Mouse (Mus musculus): ENCODE results near the gene Parp8. TPM values are rescaled to one million over a fixed set of nuclear protein-coding genes. Genes with fewer than 3 reads are reported as not detected.

The Parp8 gene
- polyA plus RNA-seq, 1 experiment from 2014 or later: 19.7 TPM

DNA sequence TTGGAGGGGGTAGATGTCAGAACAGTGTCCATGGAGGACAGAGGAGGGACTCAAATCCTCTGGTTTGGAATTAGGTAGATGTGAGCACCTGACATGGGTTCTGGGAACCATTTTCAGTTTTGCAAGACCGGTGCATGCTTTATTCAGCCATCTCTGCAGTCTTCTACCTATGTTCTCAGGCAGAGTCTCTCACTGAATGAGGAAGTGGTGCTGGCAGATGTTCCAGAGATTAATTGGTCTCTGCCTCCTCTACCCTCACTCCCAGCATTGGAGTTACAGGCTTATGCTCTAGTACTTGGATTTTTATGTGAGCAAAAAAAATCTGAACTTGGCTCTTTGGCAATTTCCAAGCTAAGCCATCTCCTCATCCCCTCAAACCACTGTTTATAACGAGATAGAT, 17.8 kb downstream of the Parp8 start:
- 84% methylated on average over 2 of the region's 2 CpGs for WGBS
- Histone ChIP-seq H3K9me3 (ENCODE audit: control insufficient read depth, low read length) (peaks cover 3% of the 10 kb centered on the region; the same call in 1 of the 2 replicates), H3K9ac (ENCODE audit: low read depth, low read length) (no peak overlapping the region), H3K4me1 (ENCODE audit: control insufficient read depth, insufficient read depth, low read length) (peaks cover 3% of the 10 kb centered on the region; the same call in 1 of the 2 replicates), H3K4me2 (replicated peaks; ENCODE audit: low read depth, low read length) (no peak overlapping the region), H3K4me3 (ENCODE audit: low read length) (no peak overlapping the region), H3K27ac (ENCODE audit: low read depth, low read length) (no peak overlapping the region), H3K36me3 (ENCODE audit: control insufficient read depth, insufficient read depth, low read length) (no peaks in the 10 kb centered on the region), H3K27me3 (ENCODE audit: control insufficient read depth, insufficient read depth, low read length) (no peaks in the 10 kb centered on the region)
- ATAC-seq (ENCODE audit: low FRiP score, low TSS enrichment): no peak

DNA sequence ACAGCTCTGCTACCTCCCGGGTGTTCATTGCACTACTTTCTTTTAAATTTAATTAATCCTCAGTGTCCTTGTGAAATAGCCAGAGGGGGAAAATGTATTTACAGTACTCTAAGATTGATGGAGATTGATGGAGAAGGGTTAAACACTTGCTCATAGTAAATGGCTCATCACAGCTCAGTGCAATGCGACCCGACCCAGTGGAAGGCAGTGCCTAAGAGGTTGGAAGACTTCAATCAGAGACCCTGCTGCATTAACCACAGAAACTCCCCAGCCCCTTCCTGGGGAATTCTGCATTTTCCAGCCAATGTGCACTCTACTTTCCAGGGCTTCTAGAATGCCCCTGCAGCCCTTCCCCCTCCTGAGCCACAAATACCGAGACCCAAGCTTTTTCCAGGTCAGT, 18.7 kb downstream of the Parp8 start:
- no peaks in the 10 kb centered on the region for H3K9me3 ChIP-seq (ENCODE audit: control insufficient read depth, low read length)
- H3K27me3 ChIP-seq (ENCODE audit: control insufficient read depth, insufficient read depth, low read length): no peaks in the 10 kb centered on the region
- H3K4me3 ChIP-seq (ENCODE audit: low read length): no peak overlapping the region
- H3K4me2 ChIP-seq (replicated peaks; ENCODE audit: low read depth, low read length): no peak overlapping the region
- no peaks in the 10 kb centered on the region for H3K36me3 ChIP-seq (ENCODE audit: control insufficient read depth, insufficient read depth, low read length)
- no peak overlapping the region for H3K27ac ChIP-seq (ENCODE audit: low read depth, low read length)
- H3K9ac ChIP-seq (ENCODE audit: low read depth, low read length): no peak overlapping the region
- WGBS: 32% methylated on average over 4 of the region's 4 CpGs
- peak; percentile 46; the same call in 1 of the 2 replicates for ATAC-seq (ENCODE audit: low FRiP score, low TSS enrichment)
- H3K4me1 ChIP-seq (ENCODE audit: control insufficient read depth, insufficient read depth, low read length): peaks cover 3% of the 10 kb centered on the region; the same call in 1 of the 2 replicates

DNA sequence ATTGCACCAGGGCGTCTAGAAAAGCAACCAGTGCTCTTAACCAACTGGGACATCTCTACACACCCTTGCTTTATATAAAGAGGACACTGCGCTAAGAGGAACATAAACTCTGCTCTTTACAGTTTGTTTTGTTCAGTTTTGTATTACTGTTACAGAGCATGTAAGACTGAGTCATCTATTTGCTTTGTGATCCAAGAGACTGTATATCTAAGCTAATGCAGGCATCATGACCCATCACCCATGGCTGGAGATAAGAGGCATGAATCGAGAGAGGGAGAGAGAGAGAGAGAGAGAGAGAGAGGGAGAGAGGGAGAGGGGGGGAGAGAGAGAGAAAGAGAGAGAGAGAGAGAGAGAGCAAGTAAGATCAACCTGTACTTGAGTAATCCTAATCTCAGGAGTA, 24.8 kb downstream of the Parp8 start:
- WGBS: 83% methylated on average over 3 of the region's 3 CpGs
- H3K27me3 ChIP-seq (ENCODE audit: control insufficient read depth, insufficient read depth, low read length): no peaks in the 10 kb centered on the region
- no peak overlapping the region for H3K4me3 ChIP-seq (ENCODE audit: low read length)
- ATAC-seq (ENCODE audit: low FRiP score, low TSS enrichment): no peak
- no peaks in the 10 kb centered on the region for H3K4me1 ChIP-seq (ENCODE audit: control insufficient read depth, insufficient read depth, low read length)
- H3K4me2 ChIP-seq (replicated peaks; ENCODE audit: low read depth, low read length): no peak overlapping the region
- H3K9me3 ChIP-seq (ENCODE audit: control insufficient read depth, low read length): no peaks in the 10 kb centered on the region
- H3K9ac ChIP-seq (ENCODE audit: low read depth, low read length): no peak overlapping the region
- H3K36me3 ChIP-seq (ENCODE audit: control insufficient read depth, insufficient read depth, low read length): no peaks in the 10 kb centered on the region
- no peak overlapping the region for H3K27ac ChIP-seq (ENCODE audit: low read depth, low read length)

DNA sequence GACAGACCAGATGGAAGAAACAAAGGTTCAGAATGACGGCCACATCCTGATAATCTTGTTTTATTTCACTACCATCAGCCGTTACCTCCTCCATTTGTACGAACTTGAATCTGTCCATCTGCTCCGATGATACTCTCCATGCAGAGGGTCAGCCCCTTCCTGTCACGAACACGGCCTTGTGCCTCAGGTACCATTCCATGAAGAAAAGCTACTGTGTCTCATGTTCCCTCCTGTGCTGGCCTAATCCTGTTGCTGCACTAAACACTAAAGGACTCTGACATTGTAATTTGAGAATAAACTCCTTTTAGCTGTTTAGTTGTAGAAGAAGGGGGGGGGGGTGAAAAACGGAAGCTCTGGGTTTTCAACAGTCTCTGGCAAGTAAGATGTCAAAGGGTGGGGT, 33.8 kb downstream of the Parp8 start:
- H3K9me3 ChIP-seq (ENCODE audit: control insufficient read depth, low read length): no peaks in the 10 kb centered on the region
- H3K4me1 ChIP-seq (ENCODE audit: control insufficient read depth, insufficient read depth, low read length): no peaks in the 10 kb centered on the region
- H3K4me2 ChIP-seq (replicated peaks; ENCODE audit: low read depth, low read length): no peak overlapping the region
- 60% methylated on average over 7 of the region's 7 CpGs for WGBS
- no peak overlapping the region for H3K9ac ChIP-seq (ENCODE audit: low read depth, low read length)
- no peak; the same call in 1 of the 2 replicates for ATAC-seq (ENCODE audit: low FRiP score, low TSS enrichment)
- no peak overlapping the region for H3K4me3 ChIP-seq (ENCODE audit: low read length)
- no peak overlapping the region for H3K27ac ChIP-seq (ENCODE audit: low read depth, low read length)
- H3K27me3 ChIP-seq (ENCODE audit: control insufficient read depth, insufficient read depth, low read length): no peaks in the 10 kb centered on the region
- no peaks in the 10 kb centered on the region for H3K36me3 ChIP-seq (ENCODE audit: control insufficient read depth, insufficient read depth, low read length)

DNA sequence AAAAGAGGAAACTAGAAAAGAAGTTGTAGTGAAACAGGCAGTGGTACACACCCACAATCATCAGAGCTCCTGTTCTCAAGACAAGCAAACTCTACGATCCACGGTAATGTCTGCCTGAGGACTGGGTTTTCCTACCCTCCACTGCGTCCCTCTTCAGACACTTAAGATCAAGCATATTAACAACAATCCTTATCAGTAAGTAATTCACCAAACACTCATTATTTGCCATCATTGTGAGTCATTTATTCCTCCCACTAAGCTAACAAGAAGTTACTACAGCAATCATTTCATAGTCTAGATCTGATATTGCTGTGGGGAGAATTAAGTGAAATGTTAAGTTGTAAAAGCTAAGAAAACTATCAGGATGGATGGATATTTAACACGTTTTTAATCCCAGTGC, 35.0 kb downstream of the Parp8 start:
- Histone ChIP-seq H3K9ac (ENCODE audit: low read depth, low read length) (no peak overlapping the region), H3K27ac (ENCODE audit: low read depth, low read length) (no peak overlapping the region), H3K9me3 (ENCODE audit: control insufficient read depth, low read length) (no peaks in the 10 kb centered on the region), H3K4me1 (ENCODE audit: control insufficient read depth, insufficient read depth, low read length) (no peaks in the 10 kb centered on the region), H3K36me3 (ENCODE audit: control insufficient read depth, insufficient read depth, low read length) (no peaks in the 10 kb centered on the region), H3K4me2 (replicated peaks; ENCODE audit: low read depth, low read length) (no peak overlapping the region), H3K4me3 (ENCODE audit: low read length) (no peak overlapping the region), H3K27me3 (ENCODE audit: control insufficient read depth, insufficient read depth, low read length) (no peaks in the 10 kb centered on the region)
- WGBS: 73% methylated on average over 4 of the region's 4 CpGs
- no peak for ATAC-seq (ENCODE audit: low FRiP score, low TSS enrichment)

DNA sequence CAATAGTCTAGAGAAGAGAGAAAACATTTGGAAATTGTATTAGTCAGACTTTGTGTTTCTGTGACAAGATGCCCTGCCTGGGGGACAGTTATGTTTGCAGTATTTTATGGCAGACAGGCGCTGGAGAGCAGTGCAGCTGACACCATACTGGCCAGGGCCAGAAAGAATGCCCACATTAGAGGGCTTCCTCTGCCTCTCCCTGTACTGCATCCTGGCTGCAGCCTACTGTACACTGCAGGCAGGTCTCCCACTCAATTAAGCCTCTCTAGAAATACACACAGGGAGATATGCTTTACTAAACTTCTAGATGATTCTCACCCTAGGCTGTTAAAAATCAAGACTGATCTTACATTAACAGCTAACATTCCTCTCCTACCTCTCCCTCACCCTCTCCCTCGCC, 36.6 kb downstream of the Parp8 start:
- H3K4me1 ChIP-seq (ENCODE audit: control insufficient read depth, insufficient read depth, low read length): no peaks in the 10 kb centered on the region
- H3K4me2 ChIP-seq (replicated peaks; ENCODE audit: low read depth, low read length): no peak overlapping the region
- no peak for ATAC-seq (ENCODE audit: low FRiP score, low TSS enrichment)
- H3K27ac ChIP-seq (ENCODE audit: low read depth, low read length): no peak overlapping the region
- H3K36me3 ChIP-seq (ENCODE audit: control insufficient read depth, insufficient read depth, low read length): no peaks in the 10 kb centered on the region
- H3K9me3 ChIP-seq (ENCODE audit: control insufficient read depth, low read length): no peaks in the 10 kb centered on the region
- H3K27me3 ChIP-seq (ENCODE audit: control insufficient read depth, insufficient read depth, low read length): no peaks in the 10 kb centered on the region
- 60% methylated on average over 2 of the region's 2 CpGs for WGBS
- no peak overlapping the region for H3K4me3 ChIP-seq (ENCODE audit: low read length)
- no peak overlapping the region for H3K9ac ChIP-seq (ENCODE audit: low read depth, low read length)

DNA sequence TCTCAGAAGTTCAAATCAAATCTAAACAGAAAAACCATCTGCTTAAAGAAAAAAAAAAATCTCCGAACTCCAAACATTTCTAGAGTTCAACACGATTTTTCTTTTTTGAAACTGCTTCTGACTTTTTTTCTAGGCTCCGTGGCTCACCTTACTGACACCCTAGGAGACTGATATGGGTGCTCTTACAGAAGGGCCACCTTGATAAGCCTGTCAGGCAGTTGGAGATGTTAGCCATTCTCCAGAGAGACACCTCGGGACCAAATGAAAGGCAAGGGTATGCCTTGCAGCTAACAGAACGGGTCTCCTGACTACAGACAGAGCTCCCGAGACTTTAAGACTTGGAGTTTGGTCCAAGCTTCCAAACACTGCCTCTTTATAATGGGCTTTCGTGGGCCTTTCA, 37.1 kb downstream of the Parp8 start:
- Histone ChIP-seq H3K4me3 (ENCODE audit: low read length) (no peak overlapping the region), H3K36me3 (ENCODE audit: control insufficient read depth, insufficient read depth, low read length) (no peaks in the 10 kb centered on the region), H3K4me2 (replicated peaks; ENCODE audit: low read depth, low read length) (no peak overlapping the region), H3K9ac (ENCODE audit: low read depth, low read length) (no peak overlapping the region), H3K27me3 (ENCODE audit: control insufficient read depth, insufficient read depth, low read length) (no peaks in the 10 kb centered on the region), H3K9me3 (ENCODE audit: control insufficient read depth, low read length) (no peaks in the 10 kb centered on the region), H3K4me1 (ENCODE audit: control insufficient read depth, insufficient read depth, low read length) (no peaks in the 10 kb centered on the region), H3K27ac (ENCODE audit: low read depth, low read length) (no peak overlapping the region)
- no peak for ATAC-seq (ENCODE audit: low FRiP score, low TSS enrichment)
- WGBS: 80% methylated on average over 7 of the region's 7 CpGs

DNA sequence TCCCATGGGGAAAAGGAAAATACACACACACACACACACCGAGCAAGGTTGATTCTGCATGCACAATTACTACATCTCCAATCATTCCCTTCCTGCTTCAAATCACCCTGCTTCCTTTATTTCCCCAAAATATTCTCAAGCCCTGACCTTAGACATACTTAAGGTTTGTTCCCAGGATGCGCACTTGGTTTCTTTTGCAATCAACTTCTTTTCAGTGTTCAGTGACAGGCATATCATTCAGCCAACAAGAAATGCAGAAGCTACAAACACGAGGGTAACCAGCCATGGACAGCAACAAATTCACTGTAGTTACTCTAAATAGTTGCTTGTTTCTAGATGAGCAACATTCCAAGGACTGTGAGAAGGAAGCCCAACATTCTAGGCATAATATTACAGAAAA, 38.1 kb downstream of the Parp8 start:
- Histone ChIP-seq H3K9me3 (ENCODE audit: control insufficient read depth, low read length) (no peaks in the 10 kb centered on the region), H3K36me3 (ENCODE audit: control insufficient read depth, insufficient read depth, low read length) (no peaks in the 10 kb centered on the region), H3K27ac (ENCODE audit: low read depth, low read length) (no peak overlapping the region), H3K27me3 (ENCODE audit: control insufficient read depth, insufficient read depth, low read length) (no peaks in the 10 kb centered on the region), H3K4me3 (ENCODE audit: low read length) (no peak overlapping the region), H3K4me1 (ENCODE audit: control insufficient read depth, insufficient read depth, low read length) (no peaks in the 10 kb centered on the region), H3K4me2 (replicated peaks; ENCODE audit: low read depth, low read length) (no peak overlapping the region), H3K9ac (ENCODE audit: low read depth, low read length) (no peak overlapping the region)
- 84% methylated on average over 3 of the region's 3 CpGs for WGBS
- ATAC-seq (ENCODE audit: low FRiP score, low TSS enrichment): no peak

DNA sequence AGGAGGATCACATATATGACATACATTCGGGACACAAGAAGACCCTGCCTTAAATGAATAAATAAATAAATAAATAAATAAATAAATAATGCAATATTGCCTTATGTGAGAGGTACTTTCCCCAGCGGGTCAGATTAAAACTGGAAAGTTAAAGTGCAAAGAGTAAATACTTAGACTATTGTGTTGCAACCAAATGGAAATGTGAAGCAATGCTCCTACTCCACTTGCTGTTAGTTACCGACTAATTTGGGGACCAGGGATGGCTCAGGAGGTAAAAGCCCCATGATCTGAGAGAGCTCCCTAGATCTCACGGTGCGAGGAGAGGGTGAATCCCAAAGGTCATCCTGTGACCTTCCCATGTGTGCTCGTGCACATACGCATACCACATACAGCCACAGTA, 38.7 kb downstream of the Parp8 start:
- Histone ChIP-seq H3K4me1 (ENCODE audit: control insufficient read depth, insufficient read depth, low read length) (no peaks in the 10 kb centered on the region), H3K36me3 (ENCODE audit: control insufficient read depth, insufficient read depth, low read length) (no peaks in the 10 kb centered on the region), H3K27me3 (ENCODE audit: control insufficient read depth, insufficient read depth, low read length) (no peaks in the 10 kb centered on the region), H3K9ac (ENCODE audit: low read depth, low read length) (no peak overlapping the region), H3K4me3 (ENCODE audit: low read length) (no peak overlapping the region), H3K9me3 (ENCODE audit: control insufficient read depth, low read length) (no peaks in the 10 kb centered on the region), H3K4me2 (replicated peaks; ENCODE audit: low read depth, low read length) (no peak overlapping the region), H3K27ac (ENCODE audit: low read depth, low read length) (no peak overlapping the region)
- no peak for ATAC-seq (ENCODE audit: low FRiP score, low TSS enrichment)
- WGBS: 93% methylated on average over 7 of the region's 7 CpGs
